8 mouse cellular contexts compared by ENCODE assay signal in genomic region chr2:181220361-181220760, GRCm38 (mm10). TPM values are rescaled to one million over a fixed set of nuclear protein-coding genes. Genes with fewer than 3 reads are reported as not detected.
A peak's percentile ranks its signal among the peaks of the same experiment; 100 is the strongest.
DNase-seq lines count a peak whose midpoint lies in the region; ATAC-seq and TF ChIP-seq lines count a peak whose summit lies in the region.

No protein-coding gene starts in this region.

- TF ChIP-seq CTCF in heart, adult 2 months (IDR thresholded peaks at IDR 0.05) = no peak
- TF ChIP-seq CTCF in E14TG2a.4 (conservative IDR thresholded peaks at IDR 0.05; ENCODE audit: low read length) = no peak

- no peaks in the 10 kb centered on the region for H3K36me3 ChIP-seq in heart, adult 2 months (ENCODE audit: control insufficient read depth, insufficient read depth, low read length)
- no peaks in the 10 kb centered on the region for H3K36me3 ChIP-seq in E14TG2a.4 (ENCODE audit: insufficient read depth, low read length)
- no peaks in the 10 kb centered on the region for H3K36me3 ChIP-seq in forebrain, embryonic 14.5 days (ENCODE audit: control insufficient read depth, insufficient read depth, low read length)
- H3K36me3 ChIP-seq in limb, embryonic 13.5 days = no peaks in the 10 kb centered on the region

- H3K27ac ChIP-seq in heart, adult 2 months = peak overlapping the region; percentile 69
- H3K27ac ChIP-seq in forebrain, embryonic 14.5 days (ENCODE audit: low read depth, low read length) = no peak overlapping the region
- H3K27ac ChIP-seq in limb, embryonic 13.5 days = peak overlapping the region; percentile 22; the same call in 1 of the 2 replicates

- no peaks in the 10 kb centered on the region for H3K79me2 ChIP-seq in heart, adult 2 months (replicated peaks; ENCODE audit: control insufficient read depth, insufficient read depth, low read length)

- peaks cover 4% of the 10 kb centered on the region for H3K4me1 ChIP-seq in heart, adult 2 months (ENCODE audit: control insufficient read depth, insufficient read depth, low read length)
- H3K4me1 ChIP-seq in E14TG2a.4 (replicated peaks; ENCODE audit: low read depth, low read length) = peaks cover 37% of the 10 kb centered on the region
- peaks cover 9% of the 10 kb centered on the region; the same call in 1 of the 2 replicates for H3K4me1 ChIP-seq in forebrain, embryonic 14.5 days (ENCODE audit: control insufficient read depth, insufficient read depth, low read length)
- H3K4me1 ChIP-seq in limb, embryonic 13.5 days = peaks cover 20% of the 10 kb centered on the region

- H3K4me3 ChIP-seq in heart, adult 2 months = no peak overlapping the region
- peak overlapping the region; percentile 65; the same call in 1 of the 2 replicates for H3K4me3 ChIP-seq in E14TG2a.4 (replicated peaks; ENCODE audit: low read length)
- peak overlapping the region; percentile 22; the same call in 1 of the 2 replicates for H3K4me3 ChIP-seq in forebrain, embryonic 14.5 days (ENCODE audit: low read depth, low read length)
- H3K4me3 ChIP-seq in limb, embryonic 13.5 days = peak overlapping the region; percentile 38

- no peak for TF ChIP-seq EP300 in heart, adult 2 months (IDR thresholded peaks at IDR 0.05; ENCODE audit: insufficient read depth, low read depth, low read length)

- no peaks in the 10 kb centered on the region for H3K27me3 ChIP-seq in heart, adult 2 months (ENCODE audit: control insufficient read depth, insufficient read depth, low read length)
- peaks cover 15% of the 10 kb centered on the region for H3K27me3 ChIP-seq in E14TG2a.4 (ENCODE audit: insufficient read depth, low read length)
- H3K27me3 ChIP-seq in forebrain, embryonic 14.5 days (replicated peaks; ENCODE audit: control insufficient read depth, insufficient read depth, low read length) = no peaks in the 10 kb centered on the region
- H3K27me3 ChIP-seq in limb, embryonic 13.5 days = no peaks in the 10 kb centered on the region

- no peak for ATAC-seq in forebrain, embryonic 14.5 days
- no peak for ATAC-seq in limb, embryonic 13.5 days (ENCODE audit: low FRiP score, low read depth)

- intact Hi-C loops in heart, adult 2 months (cut with DNase I) = no loop called here
- intact Hi-C loops in heart, postnatal 14 days (cut with DNase I) = loop anchor here (2.0 kb wide), 1 partner anchor 32 kb away; no protein-coding TSS in a partner anchor

- DNase-seq in heart, adult 2 months = no peak
- DNase-seq in heart, postnatal 14 days = no peak
- DNase-seq in forebrain, embryonic 14.5 days (ENCODE audit: low spot score) = no peak
- DNase-seq in layer of hippocampus, postnatal 25 days (ENCODE audit: extremely low spot score in 1 of 2, low spot score in 1 of 2) = no peak
- no peak for DNase-seq in embryo, embryonic 10.5 days (ENCODE audit: low spot score)
- no peak for DNase-seq in adrenal gland, adult 2 months

- H3K9ac ChIP-seq in heart, adult 2 months (ENCODE audit: low read depth, low read length) = no peak overlapping the region
- peak overlapping the region; percentile 25; the same call in 1 of the 2 replicates for H3K9ac ChIP-seq in forebrain, embryonic 14.5 days (ENCODE audit: low read length)
- no peak overlapping the region; the same call in 1 of the 2 replicates for H3K9ac ChIP-seq in limb, embryonic 13.5 days

- peak overlapping the region; percentile 54 for H3K4me2 ChIP-seq in forebrain, embryonic 14.5 days (ENCODE audit: low read length)
- peak overlapping the region; percentile 68 for H3K4me2 ChIP-seq in limb, embryonic 13.5 days (replicated peaks)

- H3K9me3 ChIP-seq in E14TG2a.4 (ENCODE audit: low read length) = no peaks in the 10 kb centered on the region
- H3K9me3 ChIP-seq in forebrain, embryonic 14.5 days (replicated peaks; ENCODE audit: control insufficient read depth, low read length) = no peaks in the 10 kb centered on the region
- H3K9me3 ChIP-seq in limb, embryonic 13.5 days = no peaks in the 10 kb centered on the region

- TF ChIP-seq POLR2A in heart, adult 2 months (IDR thresholded peaks at IDR 0.05; ENCODE audit: insufficient read depth, low read depth, low read length) = no peak

- 33% methylated on average over 2 of the region's 2 CpGs for WGBS in heart, adult 2 months
- WGBS in forebrain, embryonic 14.5 days = 19% methylated on average over 2 of the region's 2 CpGs
- 38% methylated on average over 2 of the region's 2 CpGs for WGBS in limb, embryonic 13.5 days

RNA-seq across cellular contexts. Expression of gene Fndc11, which starts 0.5 kb away (rescaled TPM):
- not detected for total RNA-seq in heart, adult 2 months (2021)
- polyA plus RNA-seq in heart, adult 2 months (2012; rRNA removed) = 0.29 and 0.43 TPM in 2 replicates
- under 1 TPM in 1 of 2 experiments, not detected in 1; 0.20 TPM for total RNA-seq in heart, postnatal 14 days (2021)
- polyA plus RNA-seq in forebrain, embryonic 14.5 days (2014; fragmentation: Nextera tagmentation; extraction: Ambion mirVana) = 0.21 and 0.44 TPM in 2 replicates
- 0.17 and 0.42 TPM in 2 replicates for polyA plus RNA-seq in limb, embryonic 13.5 days (2015; fragmentation: Nextera tagmentation; extraction: Ambion mirVana)
- total RNA-seq in layer of hippocampus, postnatal 25 days (2021) = not detected
- under 1 TPM in 1 of 2 experiments, not detected in 1; 0.46 TPM for total RNA-seq in adrenal gland, adult 2 months (2021)
- 0.47 and 0.67 TPM in 2 replicates for polyA plus RNA-seq in adrenal gland, adult 2 months (2012; rRNA removed)

RNA-seq across cellular contexts. Expression of gene Srms, which starts 7.4 kb away (rescaled TPM):
- total RNA-seq in heart, adult 2 months (2021) = under 1 TPM; 0.44 to 0.59 TPM
- 0.59 and 1.3 TPM in 2 replicates for polyA plus RNA-seq in heart, adult 2 months (2012; rRNA removed)
- under 1 TPM; 0.17 to 0.61 TPM for total RNA-seq in heart, postnatal 14 days (2021)
- polyA plus RNA-seq in forebrain, embryonic 14.5 days (2014; fragmentation: Nextera tagmentation; extraction: Ambion mirVana) = 0.16 and 0.25 TPM in 2 replicates
- polyA plus RNA-seq in limb, embryonic 13.5 days (2015; fragmentation: Nextera tagmentation; extraction: Ambion mirVana) = 0.15 and 0.19 TPM in 2 replicates
- under 1 TPM; 0.22 to 0.42 TPM for total RNA-seq in layer of hippocampus, postnatal 25 days (2021)
- 1 to 10 TPM in 1 of 2 experiments, under 1 TPM in 1; 0.66 to 1.3 TPM for total RNA-seq in adrenal gland, adult 2 months (2021)
- 1.1 and 1.4 TPM in 2 replicates for polyA plus RNA-seq in adrenal gland, adult 2 months (2012; rRNA removed)

RNA-seq across cellular contexts. Expression of gene Ptk6, which starts 17.8 kb away (rescaled TPM):
- total RNA-seq in heart, adult 2 months (2021) = under 1 TPM in 1 of 2 experiments, not detected in 1; 0.07 TPM
- polyA plus RNA-seq in heart, adult 2 months (2012; rRNA removed) = 0.03 TPM in 1 of 2 replicates, not detected in the other
- total RNA-seq in heart, postnatal 14 days (2021) = not detected
- polyA plus RNA-seq in forebrain, embryonic 14.5 days (2014; fragmentation: Nextera tagmentation; extraction: Ambion mirVana) = not detected in 2 replicates
- not detected in 2 replicates for polyA plus RNA-seq in limb, embryonic 13.5 days (2015; fragmentation: Nextera tagmentation; extraction: Ambion mirVana)
- total RNA-seq in layer of hippocampus, postnatal 25 days (2021) = not detected
- total RNA-seq in adrenal gland, adult 2 months (2021) = under 1 TPM in 1 of 2 experiments, not detected in 1; 0.07 TPM
- 0.02 TPM in 1 of 2 replicates, not detected in the other for polyA plus RNA-seq in adrenal gland, adult 2 months (2012; rRNA removed)

RNA-seq across cellular contexts. Expression of gene Helz2, which starts 21.5 kb away (rescaled TPM):
- total RNA-seq in heart, adult 2 months (2021) = 10 to 100 TPM in 1 of 2 experiments, 1 to 10 TPM in 1; 9.2 to 11.2 TPM
- 14.1 and 19.4 TPM in 2 replicates for polyA plus RNA-seq in heart, adult 2 months (2012; rRNA removed)
- total RNA-seq in heart, postnatal 14 days (2021) = 10 to 100 TPM; 12.8 to 12.9 TPM
- 0.33 and 0.41 TPM in 2 replicates for polyA plus RNA-seq in forebrain, embryonic 14.5 days (2014; fragmentation: Nextera tagmentation; extraction: Ambion mirVana)
- 1.6 and 1.8 TPM in 2 replicates for polyA plus RNA-seq in limb, embryonic 13.5 days (2015; fragmentation: Nextera tagmentation; extraction: Ambion mirVana)
- 1 to 10 TPM; 1.8 to 2.1 TPM for total RNA-seq in layer of hippocampus, postnatal 25 days (2021)
- total RNA-seq in adrenal gland, adult 2 months (2021) = 10 to 100 TPM; 15.3 to 25.0 TPM
- polyA plus RNA-seq in adrenal gland, adult 2 months (2012; rRNA removed) = 29.6 and 33.1 TPM in 2 replicates

RNA-seq across cellular contexts. Expression of gene Ppdpf, which starts 33.3 kb away (rescaled TPM):
- 10 to 100 TPM; 47.5 to 57.7 TPM for total RNA-seq in heart, adult 2 months (2021)
- 81.2 and 82.4 TPM in 2 replicates for polyA plus RNA-seq in heart, adult 2 months (2012; rRNA removed)
- 10 to 100 TPM; 45.2 to 49.2 TPM for total RNA-seq in heart, postnatal 14 days (2021)
- polyA plus RNA-seq in forebrain, embryonic 14.5 days (2014; fragmentation: Nextera tagmentation; extraction: Ambion mirVana) = 525 and 607 TPM in 2 replicates
- 352 and 375 TPM in 2 replicates for polyA plus RNA-seq in limb, embryonic 13.5 days (2015; fragmentation: Nextera tagmentation; extraction: Ambion mirVana)
- total RNA-seq in layer of hippocampus, postnatal 25 days (2021) = 100 to 1,000 TPM; 110 to 113 TPM
- total RNA-seq in adrenal gland, adult 2 months (2021) = 10 to 100 TPM; 91.1 to 91.9 TPM
- 160 and 197 TPM in 2 replicates for polyA plus RNA-seq in adrenal gland, adult 2 months (2012; rRNA removed)
